In the genomic region with DNA sequence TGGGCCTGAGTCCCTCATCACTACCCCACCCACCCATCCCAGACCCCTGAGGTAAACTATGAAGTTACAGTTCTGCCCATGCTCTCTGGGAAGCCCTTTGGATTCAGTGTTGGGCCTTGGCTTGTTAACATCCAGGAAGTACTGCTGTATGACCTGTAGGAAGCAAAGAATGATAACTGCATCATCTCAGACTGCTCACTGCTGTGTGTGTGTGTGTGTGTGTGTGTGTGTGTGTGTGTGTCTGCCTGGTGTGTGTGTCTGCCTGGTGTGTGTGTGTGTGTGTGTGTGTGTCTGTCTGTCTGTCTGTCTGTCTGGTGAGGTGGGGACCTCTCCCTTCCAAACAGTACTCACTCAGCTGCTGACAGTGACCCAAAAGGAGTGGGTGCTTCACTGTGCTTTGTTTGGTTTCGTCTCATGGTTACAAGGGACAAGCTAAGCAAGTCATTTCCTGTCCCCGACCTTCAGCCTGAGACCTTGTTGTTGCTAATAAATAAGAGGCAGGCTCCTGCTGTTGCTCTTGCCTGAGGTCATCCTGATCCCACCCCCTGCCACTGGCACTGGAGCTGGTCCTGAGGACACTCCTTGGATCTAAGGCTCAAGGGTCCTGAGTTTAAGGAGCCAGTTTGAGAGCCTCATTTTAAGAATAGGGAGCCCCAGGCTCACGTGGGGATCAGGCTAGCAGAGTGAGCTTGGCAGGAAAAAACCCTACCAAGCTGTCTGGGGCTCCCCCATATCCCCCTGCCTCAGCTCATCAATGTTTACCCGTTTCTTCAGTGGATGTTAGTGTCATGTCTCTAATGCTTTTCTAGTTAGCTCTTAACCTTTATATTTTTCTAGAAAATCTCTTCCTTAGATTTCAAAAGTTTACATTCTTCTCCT, we compare ENCODE assay signal across 7 mouse cellular contexts. TPM values are rescaled to one million over a fixed set of nuclear protein-coding genes. Genes with fewer than 3 reads are reported as not detected.
DNase-seq lines count a peak whose midpoint lies in the region; ATAC-seq lines count a peak whose summit lies in the region.

No protein-coding gene starts in this region.

- peaks cover 15% of the 10 kb centered on the region; the same call in 1 of the 2 replicates for H3K4me1 ChIP-seq in heart, embryonic 15.5 days (replicated peaks)
- H3K4me1 ChIP-seq in liver, embryonic 12.5 days = peaks cover 15% of the 10 kb centered on the region; the same call in 1 of the 2 replicates

- 27% methylated on average over 4 of the region's 4 CpGs for WGBS in heart, embryonic 15.5 days
- WGBS in liver, embryonic 12.5 days (ENCODE audit: insufficient replicate concordance) = 28% methylated on average over 4 of the region's 4 CpGs

- no peak overlapping the region for H3K9ac ChIP-seq in heart, embryonic 15.5 days
- H3K9ac ChIP-seq in liver, embryonic 12.5 days = no peak overlapping the region

- no peaks in the 10 kb centered on the region for H3K9me3 ChIP-seq in heart, embryonic 15.5 days (replicated peaks)
- 0 out of 2 replicates have a peak, but pooled peaks cover 3% of the 10 kb centered on the region for H3K9me3 ChIP-seq in liver, embryonic 12.5 days (replicated peaks)

- 0 out of 2 replicates have a peak overlapping the region, but pooled peaks have one; percentile 2 for H3K27ac ChIP-seq in heart, embryonic 15.5 days
- peak overlapping the region; percentile 48; the same call in 1 of the 2 replicates for H3K27ac ChIP-seq in liver, embryonic 12.5 days

- H3K4me3 ChIP-seq in heart, embryonic 15.5 days = no peak overlapping the region
- H3K4me3 ChIP-seq in liver, embryonic 12.5 days = no peak overlapping the region

- no peak overlapping the region for H3K4me2 ChIP-seq in heart, embryonic 15.5 days
- no peak overlapping the region for H3K4me2 ChIP-seq in liver, embryonic 12.5 days

- ATAC-seq in heart, embryonic 15.5 days (replicated peaks; ENCODE audit: insufficient number of reproducible peaks, insufficient read depth, low FRiP score, low read depth) = no peak; the same call in 1 of the 2 replicates
- peak; percentile 50 for ATAC-seq in liver, embryonic 12.5 days

- no peaks in the 10 kb centered on the region for H3K27me3 ChIP-seq in heart, embryonic 15.5 days
- no peaks in the 10 kb centered on the region for H3K27me3 ChIP-seq in liver, embryonic 12.5 days (replicated peaks)

- H3K36me3 ChIP-seq in heart, embryonic 15.5 days = no peaks in the 10 kb centered on the region
- no peaks in the 10 kb centered on the region for H3K36me3 ChIP-seq in liver, embryonic 12.5 days

- peak; percentile 82 for DNase-seq in CD4-positive, CD25-positive, alpha-beta regulatory T cell, adult 2 months (ENCODE audit: low read depth, low spot score)
- peak; percentile 57 for DNase-seq in R1 (ENCODE audit: low read depth, low spot score)
- no peak for DNase-seq in right cerebral cortex, adult 18-20 months
- no peak for DNase-seq in gastrocnemius, postnatal 4 days (ENCODE audit: low spot score in 2 of 2)
- no peak for DNase-seq in urinary bladder, adult 2 months (ENCODE audit: low spot score)

RNA-seq across cellular contexts. Expression of a gene that starts 38.0 kb away (rescaled TPM):
- 12.1 and 16.5 TPM in 2 replicates for polyA plus RNA-seq in heart, embryonic 15.5 days (2015; fragmentation: Nextera tagmentation; extraction: Ambion mirVana)
- polyA plus RNA-seq in liver, embryonic 12.5 days (2016; fragmentation: Nextera tagmentation; extraction: Ambion mirVana) = 5.4 and 6.1 TPM in 2 replicates
- total RNA-seq in gastrocnemius, postnatal 4 days (2021) = 10 to 100 TPM; 10.2 to 10.4 TPM
- 16.7 and 19.7 TPM in 2 replicates for polyA plus RNA-seq in urinary bladder, adult 2 months (2012; rRNA removed)

RNA-seq across cellular contexts. Expression of a gene that starts 49.5 kb away (rescaled TPM):
- polyA plus RNA-seq in heart, embryonic 15.5 days (2015; fragmentation: Nextera tagmentation; extraction: Ambion mirVana) = 0.10 TPM in 1 of 2 replicates, not detected in the other
- polyA plus RNA-seq in liver, embryonic 12.5 days (2016; fragmentation: Nextera tagmentation; extraction: Ambion mirVana) = not detected in 2 replicates
- total RNA-seq in gastrocnemius, postnatal 4 days (2021) = not detected
- polyA plus RNA-seq in urinary bladder, adult 2 months (2012; rRNA removed) = 0.06 TPM in 1 of 2 replicates, not detected in the other

Comparison
In these comparisons a context has a peak if more than half of its experiments do, and no peak if none do; other contexts are left out.
1. DNase-seq: peak in CD4-positive, CD25-positive, alpha-beta regulatory T cell, adult 2 months (single experiment) and R1 (single experiment); none in right cerebral cortex, adult 18-20 months (single experiment), gastrocnemius, postnatal 4 days (0 of 2) and urinary bladder, adult 2 months (single experiment).